Mouse (Mus musculus): ENCODE measurements around the gene Cfl2. TPM values are rescaled to one million over a fixed set of nuclear protein-coding genes. Genes with fewer than 3 reads are reported as not detected.
A peak's percentile ranks its signal among the peaks of the same experiment; 100 is the strongest.

The Cfl2 gene
- polyA plus RNA-seq, 1 experiment, result 39.0 TPM

DNA sequence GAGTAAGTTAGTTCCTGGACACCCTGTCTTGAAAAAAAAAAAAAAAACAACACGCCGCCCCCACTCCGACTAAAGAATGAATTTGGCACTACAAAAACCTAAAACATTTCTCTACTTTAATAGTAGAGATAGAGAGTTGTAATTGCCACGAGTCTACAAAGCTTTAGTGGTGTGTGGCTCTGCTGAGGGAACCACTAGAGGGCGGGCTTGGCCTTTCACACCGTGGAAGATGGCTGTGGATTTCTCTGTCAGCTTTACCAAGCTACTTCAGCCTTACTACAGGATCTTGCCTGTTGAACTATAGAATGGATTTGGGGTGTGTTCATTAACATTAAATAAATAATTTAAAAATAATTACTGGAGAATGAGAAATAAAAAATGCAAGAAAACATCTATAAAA lies 32.1 kb downstream of the Cfl2 start:
- 9% methylated on average over 6 of the region's 6 CpGs for WGBS
- H3K36me3 ChIP-seq (ENCODE audit: control insufficient read depth, insufficient read depth, low read length), result no peaks in the 10 kb centered on the region

DNA sequence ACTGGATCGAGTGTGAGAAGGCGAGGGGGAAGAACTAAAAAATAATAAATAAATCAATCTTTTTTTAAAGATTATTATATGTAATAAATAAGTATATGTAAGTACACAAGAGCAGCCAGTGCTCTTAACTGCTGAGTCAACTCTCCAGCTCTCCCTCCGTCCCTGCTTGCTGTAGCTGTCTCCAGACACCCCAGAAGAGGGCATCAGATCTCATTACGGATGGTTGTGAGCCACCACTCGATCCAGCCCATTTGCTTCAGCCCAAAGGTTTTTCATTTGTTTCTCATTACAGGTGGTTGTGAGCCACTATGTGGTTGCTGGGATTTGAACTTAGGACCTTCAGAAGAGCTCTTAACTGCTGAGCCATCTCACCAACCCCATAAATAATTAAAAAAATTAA lies 32.8 kb downstream of the Cfl2 start:
- H3K4me3 ChIP-seq (ENCODE audit: insufficient read depth, low read depth, low read length), result no peak overlapping the region
- H3K4me1 ChIP-seq (ENCODE audit: control insufficient read depth, insufficient read depth, low read length), result no peaks in the 10 kb centered on the region
- H3K27ac ChIP-seq (ENCODE audit: insufficient read depth, low read depth, low read length), result no peak overlapping the region
- DNase-seq, result no peak
- TF ChIP-seq POLR2A (IDR thresholded peaks at IDR 0.05; ENCODE audit: low read depth, low read length), result no peak
- no peak for TF ChIP-seq CTCF (conservative IDR thresholded peaks at IDR 0.05; ENCODE audit: insufficient read depth, insufficient read length, low read depth, low read length)
- no peaks in the 10 kb centered on the region for H3K36me3 ChIP-seq (ENCODE audit: control insufficient read depth, insufficient read depth, low read length)
- WGBS, result 54% methylated on average over 5 of the region's 5 CpGs
- H3K27me3 ChIP-seq (replicated peaks; ENCODE audit: control insufficient read depth, insufficient read depth, low read length), result no peaks in the 10 kb centered on the region

More for the DNA sequence above, 32.1 kb downstream of the Cfl2 start:
- Histone ChIP-seq H3K27me3 (replicated peaks; ENCODE audit: control insufficient read depth, insufficient read depth, low read length) (no peaks in the 10 kb centered on the region), H3K4me3 (ENCODE audit: insufficient read depth, low read depth, low read length) (no peak overlapping the region), H3K27ac (ENCODE audit: insufficient read depth, low read depth, low read length) (no peak overlapping the region), H3K4me1 (ENCODE audit: control insufficient read depth, insufficient read depth, low read length) (no peaks in the 10 kb centered on the region)
- no peak for TF ChIP-seq POLR2A (IDR thresholded peaks at IDR 0.05; ENCODE audit: low read depth, low read length)
- TF ChIP-seq CTCF (conservative IDR thresholded peaks at IDR 0.05; ENCODE audit: insufficient read depth, insufficient read length, low read depth, low read length), result peak; percentile 98
- DNase-seq, result peak; percentile 82

DNA sequence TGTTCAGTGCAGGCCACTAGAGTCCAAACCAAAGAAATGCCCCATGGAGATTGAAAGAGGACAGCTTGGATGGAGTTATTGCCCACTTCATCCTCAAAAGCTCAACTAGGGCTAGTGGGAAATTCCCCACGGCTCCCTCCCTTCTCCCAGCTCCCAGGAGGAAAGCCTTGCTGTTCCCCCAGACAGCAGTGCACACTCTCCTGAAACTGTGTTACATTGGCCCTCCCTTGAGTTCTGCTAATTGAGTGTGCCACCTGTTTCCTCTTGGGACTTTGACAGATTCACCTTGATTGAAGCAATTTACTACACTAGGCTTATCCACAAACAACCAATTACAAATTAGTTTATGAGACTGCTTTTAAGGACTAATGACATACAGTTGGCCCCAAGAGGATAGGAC lies 34.6 kb downstream of the Cfl2 start:
- no peaks in the 10 kb centered on the region for H3K27me3 ChIP-seq (replicated peaks; ENCODE audit: control insufficient read depth, insufficient read depth, low read length)
- 78% methylated on average over 1 of the region's 1 CpGs for WGBS
- H3K27ac ChIP-seq (ENCODE audit: insufficient read depth, low read depth, low read length), result no peak overlapping the region
- DNase-seq, result no peak
- no peaks in the 10 kb centered on the region for H3K36me3 ChIP-seq (ENCODE audit: control insufficient read depth, insufficient read depth, low read length)
- no peak overlapping the region for H3K4me3 ChIP-seq (ENCODE audit: insufficient read depth, low read depth, low read length)
- no peaks in the 10 kb centered on the region for H3K4me1 ChIP-seq (ENCODE audit: control insufficient read depth, insufficient read depth, low read length)
- TF ChIP-seq POLR2A (IDR thresholded peaks at IDR 0.05; ENCODE audit: low read depth, low read length) (no peak), CTCF (conservative IDR thresholded peaks at IDR 0.05; ENCODE audit: insufficient read depth, insufficient read length, low read depth, low read length) (no peak)

DNA sequence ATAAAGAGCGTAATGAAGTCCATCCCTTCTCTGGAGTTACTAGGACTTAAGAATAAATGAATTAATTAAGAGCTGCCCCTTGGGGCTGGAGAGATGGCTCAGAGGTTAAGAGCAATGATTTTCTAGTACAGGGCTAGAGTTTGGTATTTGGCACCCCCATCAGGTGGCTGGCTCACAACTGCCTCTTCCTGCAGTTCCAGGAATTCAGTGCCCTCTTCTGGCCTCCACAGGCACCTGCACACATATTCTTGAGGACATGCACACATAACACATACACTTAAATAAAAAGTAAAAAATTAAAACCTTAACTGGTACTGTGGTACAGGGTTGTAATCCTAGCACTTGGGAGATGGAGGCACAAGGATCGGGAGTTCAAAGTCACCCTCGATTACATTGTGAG lies 37.5 kb downstream of the Cfl2 start:
- DNase-seq, result peak; percentile 32
- no peak overlapping the region for H3K4me3 ChIP-seq (ENCODE audit: insufficient read depth, low read depth, low read length)

DNA sequence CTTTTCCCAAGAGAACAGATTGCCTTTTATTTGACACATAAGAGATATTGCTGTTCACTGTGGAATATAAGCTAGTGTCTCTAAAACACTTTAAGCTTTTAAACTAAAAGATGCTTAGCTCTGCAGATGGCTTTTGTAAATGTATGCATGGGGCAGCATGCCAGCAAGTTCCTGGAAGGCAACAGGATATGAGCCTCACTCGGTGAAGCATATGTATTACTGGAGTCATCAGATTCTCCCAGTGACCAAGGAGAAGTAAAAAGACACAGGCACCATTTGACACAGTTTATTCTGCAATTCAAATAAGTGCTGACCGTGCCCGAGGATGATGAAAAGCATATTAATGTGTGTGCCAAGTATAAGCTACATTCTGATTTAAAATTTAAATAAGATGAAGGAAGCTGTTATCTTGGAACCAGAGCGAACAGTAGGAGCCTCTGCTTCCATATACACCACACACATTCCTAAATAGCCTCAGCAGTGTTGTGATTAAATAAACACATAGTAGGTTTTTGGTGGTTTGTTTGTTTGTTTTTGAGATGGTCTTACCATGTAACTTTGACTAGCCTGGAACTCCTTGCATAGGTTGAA lies 39.7 kb downstream of the Cfl2 start:
- Histone ChIP-seq H3K36me3 (ENCODE audit: control insufficient read depth, insufficient read depth, low read length) (no peaks in the 10 kb centered on the region), H3K4me1 (ENCODE audit: control insufficient read depth, insufficient read depth, low read length) (peaks cover 2% of the 10 kb centered on the region; the same call in 1 of the 2 replicates), H3K27ac (ENCODE audit: insufficient read depth, low read depth, low read length) (no peak overlapping the region), H3K27me3 (replicated peaks; ENCODE audit: control insufficient read depth, insufficient read depth, low read length) (no peaks in the 10 kb centered on the region), H3K4me3 (ENCODE audit: insufficient read depth, low read depth, low read length) (no peak overlapping the region)
- DNase-seq, result no peak
- no peak for TF ChIP-seq CTCF (conservative IDR thresholded peaks at IDR 0.05; ENCODE audit: insufficient read depth, insufficient read length, low read depth, low read length)
- no peak for TF ChIP-seq POLR2A (IDR thresholded peaks at IDR 0.05; ENCODE audit: low read depth, low read length)
- 37% methylated on average over 4 of the region's 4 CpGs for WGBS

More for the DNA sequence above, 37.5 kb downstream of the Cfl2 start:
- no peaks in the 10 kb centered on the region for H3K36me3 ChIP-seq (ENCODE audit: control insufficient read depth, insufficient read depth, low read length)
- H3K27me3 ChIP-seq (replicated peaks; ENCODE audit: control insufficient read depth, insufficient read depth, low read length), result no peaks in the 10 kb centered on the region
- WGBS, result 90% methylated on average over 3 of the region's 3 CpGs
- TF ChIP-seq CTCF (conservative IDR thresholded peaks at IDR 0.05; ENCODE audit: insufficient read depth, insufficient read length, low read depth, low read length), result peak; percentile 71
- no peak for TF ChIP-seq POLR2A (IDR thresholded peaks at IDR 0.05; ENCODE audit: low read depth, low read length)
- H3K4me1 ChIP-seq (ENCODE audit: control insufficient read depth, insufficient read depth, low read length), result no peaks in the 10 kb centered on the region
- H3K27ac ChIP-seq (ENCODE audit: insufficient read depth, low read depth, low read length), result no peak overlapping the region

DNA sequence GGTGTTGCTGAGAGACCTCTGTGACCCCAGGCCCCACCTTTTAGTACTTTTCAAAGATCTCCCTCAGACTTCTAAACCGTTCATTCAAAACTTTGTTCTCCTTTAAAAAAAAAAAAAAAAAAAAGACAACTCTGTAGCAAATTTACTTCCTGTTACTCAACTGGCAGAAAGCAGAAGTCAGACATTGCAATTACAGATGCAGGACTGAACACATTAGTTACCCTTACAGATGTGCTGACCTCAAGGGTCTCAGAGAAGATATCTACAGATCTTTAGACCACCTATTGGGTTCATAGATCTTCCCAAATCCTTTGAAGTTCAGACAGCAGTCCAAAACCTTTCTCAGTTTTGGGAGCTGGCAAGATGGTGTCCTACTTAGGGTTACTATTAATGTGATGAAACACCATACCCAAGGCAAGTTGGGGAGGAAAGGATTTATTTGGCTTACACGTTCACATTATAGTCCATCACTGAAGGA lies 42.0 kb downstream of the Cfl2 start:
- WGBS, result 54% methylated on average over 2 of the region's 2 CpGs

DNA sequence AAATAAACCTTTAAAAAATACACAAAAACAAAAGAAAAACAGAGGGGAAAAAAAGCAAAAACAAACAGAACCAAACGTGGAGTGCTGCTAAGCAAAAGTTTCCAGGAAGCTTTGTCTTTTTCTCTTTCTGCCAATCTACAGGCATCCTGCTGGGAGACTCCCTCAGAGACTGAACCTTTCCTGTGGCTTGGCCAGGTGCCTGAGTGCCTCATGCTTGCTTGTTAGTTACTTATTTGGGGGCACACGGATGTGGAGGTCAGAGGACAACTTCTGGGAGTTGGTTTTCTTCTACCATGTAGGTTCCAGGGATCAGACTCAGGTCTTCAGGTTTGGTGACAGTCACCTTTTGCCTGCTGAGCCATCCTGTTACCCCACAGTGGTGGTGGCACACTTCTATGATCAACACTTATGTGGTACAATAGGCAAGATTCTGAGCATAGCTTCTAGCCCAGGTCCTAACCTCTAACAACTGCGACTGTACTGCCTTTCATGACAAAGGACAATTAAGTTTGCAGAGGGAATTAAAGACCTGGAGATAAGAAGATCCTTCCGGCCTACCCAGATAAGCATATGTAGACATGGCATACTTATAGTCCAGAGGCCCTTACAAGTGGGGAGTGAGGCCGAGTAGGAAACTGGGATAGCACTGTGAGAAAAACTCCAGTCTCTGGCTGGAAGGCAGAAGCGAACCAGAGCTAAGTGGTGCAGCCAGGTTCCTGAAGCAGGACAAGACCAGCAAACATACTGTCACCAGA lies 43.3 kb downstream of the Cfl2 start:
- TF ChIP-seq POLR2A (IDR thresholded peaks at IDR 0.05; ENCODE audit: low read depth, low read length) (no peak), CTCF (conservative IDR thresholded peaks at IDR 0.05; ENCODE audit: insufficient read depth, insufficient read length, low read depth, low read length) (no peak)
- no peaks in the 10 kb centered on the region for H3K36me3 ChIP-seq (ENCODE audit: control insufficient read depth, insufficient read depth, low read length)
- peak; percentile 92 for DNase-seq
- H3K4me1 ChIP-seq (ENCODE audit: control insufficient read depth, insufficient read depth, low read length), result peaks cover 2% of the 10 kb centered on the region; the same call in 1 of the 2 replicates
- H3K27ac ChIP-seq (ENCODE audit: insufficient read depth, low read depth, low read length), result no peak overlapping the region
- WGBS, result 65% methylated on average over 6 of the region's 6 CpGs
- H3K27me3 ChIP-seq (replicated peaks; ENCODE audit: control insufficient read depth, insufficient read depth, low read length), result no peaks in the 10 kb centered on the region
- H3K4me3 ChIP-seq (ENCODE audit: insufficient read depth, low read depth, low read length), result no peak overlapping the region

More for the DNA sequence above, 42.0 kb downstream of the Cfl2 start:
- no peak for DNase-seq
- Histone ChIP-seq H3K4me1 (ENCODE audit: control insufficient read depth, insufficient read depth, low read length) (peaks cover 2% of the 10 kb centered on the region; the same call in 1 of the 2 replicates), H3K27me3 (replicated peaks; ENCODE audit: control insufficient read depth, insufficient read depth, low read length) (no peaks in the 10 kb centered on the region), H3K27ac (ENCODE audit: insufficient read depth, low read depth, low read length) (no peak overlapping the region), H3K4me3 (ENCODE audit: insufficient read depth, low read depth, low read length) (no peak overlapping the region), H3K36me3 (ENCODE audit: control insufficient read depth, insufficient read depth, low read length) (no peaks in the 10 kb centered on the region)
- TF ChIP-seq POLR2A (IDR thresholded peaks at IDR 0.05; ENCODE audit: low read depth, low read length) (no peak), CTCF (conservative IDR thresholded peaks at IDR 0.05; ENCODE audit: insufficient read depth, insufficient read length, low read depth, low read length) (no peak)

Data from kidney, adult 2 months (tissue).